Mouse (Mus musculus) forebrain, embryonic 12.5 days (tissue): ENCODE data around the gene Dnajc16. TPM values are rescaled to one million over a fixed set of nuclear protein-coding genes. Genes with fewer than 3 reads are reported as not detected.

Experiments
- ATAC-seq: fragments of 200-750 bp; cut with Nextera tagmentation; 2 replicates; pipeline ENCODE4 v1.8.0; 2017; ENCODE audit warnings: moderate TSS enrichment; ENCODE audit not compliant: low FRiP score
- H3K27ac ChIP-seq: fragments of 300-500 bp; sonication (generic); 2 replicates; pipeline ENCODE4 v1.5.1; 2016; ENCODE audit warnings: mild to moderate bottlenecking
- H3K27me3 ChIP-seq: fragments of 300-500 bp; sonication (generic); 2 replicates; pipeline ENCODE4 v1.6.1; 2016; ENCODE audit warnings: mild to moderate bottlenecking
- H3K36me3 ChIP-seq: fragments of 300-500 bp; sonication (generic); replicated peaks from 2 replicates; pipeline ENCODE4 v1.6.1; 2016; ENCODE audit warnings: mild to moderate bottlenecking
- H3K4me1 ChIP-seq: fragments of 300-500 bp; sonication (generic); 2 replicates; pipeline ENCODE4 v1.6.1; 2016
- H3K4me2 ChIP-seq: fragments of 300-500 bp; sonication (generic); 2 replicates; pipeline ENCODE4 v1.6.1; 2016; ENCODE audit warnings: mild to moderate bottlenecking, moderate library complexity
- H3K4me3 ChIP-seq: fragments of 300-500 bp; sonication (generic); replicated peaks from 2 replicates; pipeline ENCODE4 v1.5.1; 2016; ENCODE audit warnings: mild to moderate bottlenecking
- H3K9ac ChIP-seq: fragments of 300-500 bp; sonication (generic); 2 replicates; pipeline ENCODE4 v1.6.1; 2016; ENCODE audit warnings: mild to moderate bottlenecking
- H3K9me3 ChIP-seq: fragments of 300-500 bp; sonication (generic); 2 replicates; pipeline ENCODE4 v1.6.1; 2016
- WGBS: fragments of 180-500 bp; shearing (Covaris S2); methylation state at CpG from one replicate; pipeline ENCODE4 v1.1.7; 2016; 5-methylcytosine and 5-hydroxymethylcytosine counted together
- polyA plus RNA-seq: library from polyadenylated mRNA; unstranded; fragments of >200 nt; fragmentation: Nextera tagmentation; extraction: Ambion mirVana; gene quantifications from 2 replicates; pipeline ENCODE4 v1.2.1, GENCODE M21; 2016

The Dnajc16 gene
- polyA plus RNA-seq, 1 experiment from 2014 or later, result 6.7 TPM

- ATAC-seq, result no peak
- no peaks in the 10 kb centered on the region for H3K27me3 ChIP-seq
- H3K4me2 ChIP-seq, result no peak overlapping the region
- H3K27ac ChIP-seq, result no peak overlapping the region
- no peaks in the 10 kb centered on the region for H3K9me3 ChIP-seq
- no peak overlapping the region for H3K4me3 ChIP-seq
- peaks cover 43% of the 10 kb centered on the region for H3K36me3 ChIP-seq
- H3K4me1 ChIP-seq, result no peaks in the 10 kb centered on the region
- WGBS, result 78% methylated on average over 2 of the region's 2 CpGs
- no peak overlapping the region for H3K9ac ChIP-seq
Measured at GRCm38 (mm10) chr4:141715027-141715426, 75.7 kb downstream of the Dnajc16 start.

- 90% methylated on average over 5 of the region's 5 CpGs for WGBS
- Histone ChIP-seq H3K27me3 (no peaks in the 10 kb centered on the region), H3K9me3 (no peaks in the 10 kb centered on the region), H3K4me1 (no peaks in the 10 kb centered on the region), H3K27ac (no peak overlapping the region), H3K4me2 (no peak overlapping the region), H3K4me3 (no peak overlapping the region), H3K36me3 (peaks cover 54% of the 10 kb centered on the region), H3K9ac (no peak overlapping the region)
- no peak for ATAC-seq
Measured at GRCm38 (mm10) chr4:141713598-141714142, 77.1 kb downstream of the Dnajc16 start.

- Histone ChIP-seq H3K4me3 (no peak overlapping the region), H3K36me3 (peaks cover 68% of the 10 kb centered on the region), H3K27ac (no peak overlapping the region), H3K4me1 (no peaks in the 10 kb centered on the region), H3K9me3 (no peaks in the 10 kb centered on the region), H3K4me2 (no peak overlapping the region), H3K9ac (no peak overlapping the region), H3K27me3 (no peaks in the 10 kb centered on the region)
- ATAC-seq, result no peak
- WGBS, result 95% methylated on average over 1 of the region's 1 CpGs
Measured at GRCm38 (mm10) chr4:141711250-141711649, 79.5 kb downstream of the Dnajc16 start.

Other genes starting within 250 kb of the Dnajc16 start
- gene Fblim1, start 184.8 kb downstream of the Dnajc16 start, polyA plus RNA-seq, result 17.3 and 19.8 TPM in 2 replicates
- 0.09 and 0.33 TPM in 2 replicates for gene Tmem82, start 172.3 kb downstream of the Dnajc16 start, polyA plus RNA-seq
- gene Slc25a34, start 167.1 kb downstream of the Dnajc16 start, polyA plus RNA-seq, result not detected in 2 replicates
- 5.2 and 6.6 TPM in 2 replicates for gene Plekhm2, start 126.0 kb downstream of the Dnajc16 start, polyA plus RNA-seq
- 0.31 and 1.0 TPM in 2 replicates for gene Rsc1a1, start 105.3 kb downstream of the Dnajc16 start, polyA plus RNA-seq
- 22.8 and 25.3 TPM in 2 replicates for gene Ddi2, start 67.5 kb downstream of the Dnajc16 start, polyA plus RNA-seq
- gene Agmat, start 44.3 kb downstream of the Dnajc16 start, polyA plus RNA-seq, result not detected in 2 replicates
- gene Casp9, start 2.7 kb upstream of the Dnajc16 start, polyA plus RNA-seq, result 20.1 and 20.4 TPM in 2 replicates
- not detected in 2 replicates for gene Cela2a, start 35.2 kb upstream of the Dnajc16 start, polyA plus RNA-seq
- not detected in 2 replicates for gene Ctrc, start 55.4 kb upstream of the Dnajc16 start, polyA plus RNA-seq
- 75.3 and 90.6 TPM in 2 replicates for gene Efhd2, start 84.0 kb upstream of the Dnajc16 start, polyA plus RNA-seq
- 1.1 and 1.6 TPM in 2 replicates for gene Fhad1, start 224.2 kb upstream of the Dnajc16 start, polyA plus RNA-seq